In genomic region chr2:130167861-130168260, GRCm38 (mm10) we compare ENCODE assay signal across 9 mouse cellular contexts. TPM values are rescaled to one million over a fixed set of nuclear protein-coding genes. Genes with fewer than 3 reads are reported as not detected.
DNase-seq lines count a peak whose midpoint lies in the region; ATAC-seq and TF ChIP-seq lines count a peak whose summit lies in the region.
"Had no signal": no experiment of that assay in that cellular context is flagged by ENCODE, and none has a peak within 500 bp of the region (broad histone marks: within the 10 kb centered on the region; RNA-seq: fewer than 3 reads in every experiment).

No protein-coding gene starts in this region.

- H3K27ac ChIP-seq in hindbrain, embryonic 11.5 days (ENCODE audit: low read depth, low read length): no peak overlapping the region
- H3K27ac ChIP-seq in hindbrain, embryonic 13.5 days: no peak overlapping the region

- no peak overlapping the region for H3K9ac ChIP-seq in hindbrain, embryonic 11.5 days (ENCODE audit: low read depth, low read length)
- H3K9ac ChIP-seq in hindbrain, embryonic 13.5 days: no peak overlapping the region

- H3K27me3 ChIP-seq in hindbrain, embryonic 11.5 days (ENCODE audit: control insufficient read depth, insufficient read depth, low read length): no peaks in the 10 kb centered on the region
- no peaks in the 10 kb centered on the region for H3K27me3 ChIP-seq in hindbrain, embryonic 13.5 days
- H3K27me3 ChIP-seq in E14TG2a.4 (ENCODE audit: insufficient read depth, low read length): no peaks in the 10 kb centered on the region

- TF ChIP-seq CTCF in E14TG2a.4 (conservative IDR thresholded peaks at IDR 0.05; ENCODE audit: low read length): peak; percentile 66

- ATAC-seq in hindbrain, embryonic 11.5 days (ENCODE audit: low FRiP score): no peak
- ATAC-seq in hindbrain, embryonic 13.5 days (ENCODE audit: low FRiP score): no peak

- H3K4me1 ChIP-seq in hindbrain, embryonic 11.5 days (replicated peaks; ENCODE audit: control insufficient read depth, insufficient read depth, low read length): no peaks in the 10 kb centered on the region
- H3K4me1 ChIP-seq in hindbrain, embryonic 13.5 days (replicated peaks): peaks cover 6% of the 10 kb centered on the region; the same call in 1 of the 2 replicates
- H3K4me1 ChIP-seq in E14TG2a.4 (replicated peaks; ENCODE audit: low read depth, low read length): peaks cover 24% of the 10 kb centered on the region

- no peaks in the 10 kb centered on the region for H3K9me3 ChIP-seq in hindbrain, embryonic 11.5 days (ENCODE audit: control insufficient read depth, low read length)
- H3K9me3 ChIP-seq in hindbrain, embryonic 13.5 days: no peaks in the 10 kb centered on the region
- H3K9me3 ChIP-seq in E14TG2a.4 (ENCODE audit: low read length): no peaks in the 10 kb centered on the region

- H3K36me3 ChIP-seq in hindbrain, embryonic 11.5 days (ENCODE audit: control insufficient read depth, insufficient read depth, low read length): peaks cover 14% of the 10 kb centered on the region
- peaks cover 43% of the 10 kb centered on the region for H3K36me3 ChIP-seq in hindbrain, embryonic 13.5 days
- H3K36me3 ChIP-seq in E14TG2a.4 (ENCODE audit: insufficient read depth, low read length): peaks cover 63% of the 10 kb centered on the region

- DNase-seq in hindbrain, embryonic 11.5 days (ENCODE audit: low spot score): peak; percentile 77
- peak; percentile 60 for DNase-seq in adrenal gland, postnatal 25 days
- DNase-seq in forelimb bud, embryonic 11.5 days (ENCODE audit: low read depth, low spot score): peak; percentile 46
- peak; percentile 50 for DNase-seq in left cerebral cortex, adult 11 months (ENCODE audit: low spot score)
- peak; percentile 80 for DNase-seq in retina, embryonic 14.5 days (ENCODE audit: low spot score)
- no peak for DNase-seq in spleen, postnatal 14 days (ENCODE audit: low spot score in 2 of 2)

- H3K4me3 ChIP-seq in hindbrain, embryonic 11.5 days (ENCODE audit: low read depth, low read length): no peak overlapping the region
- no peak overlapping the region for H3K4me3 ChIP-seq in hindbrain, embryonic 13.5 days
- H3K4me3 ChIP-seq in E14TG2a.4 (replicated peaks; ENCODE audit: low read length): no peak overlapping the region

- 66% methylated on average over 3 of the region's 3 CpGs for WGBS in hindbrain, embryonic 11.5 days
- WGBS in hindbrain, embryonic 13.5 days: 54% methylated on average over 3 of the region's 3 CpGs

- H3K4me2 ChIP-seq in hindbrain, embryonic 11.5 days (replicated peaks; ENCODE audit: low read depth, low read length): no peak overlapping the region
- H3K4me2 ChIP-seq in hindbrain, embryonic 13.5 days: no peak overlapping the region

RNA-seq across cellular contexts. Expression of gene Snrpb, which starts 11.3 kb away (rescaled TPM):
- polyA plus RNA-seq in hindbrain, embryonic 11.5 days (2014; fragmentation: Nextera tagmentation; extraction: Ambion mirVana): 698 and 723 TPM in 2 replicates
- 373 and 377 TPM in 2 replicates for polyA plus RNA-seq in hindbrain, embryonic 13.5 days (2015; fragmentation: Nextera tagmentation; extraction: Ambion mirVana)
- 175 and 178 TPM in 2 replicates for total RNA-seq in adrenal gland, postnatal 25 days (2021)

RNA-seq across cellular contexts. Expression of gene Tmc2, which starts 27.1 kb away (rescaled TPM):
- not detected in 2 replicates for polyA plus RNA-seq in hindbrain, embryonic 11.5 days (2014; fragmentation: Nextera tagmentation; extraction: Ambion mirVana)
- not detected in 2 replicates for polyA plus RNA-seq in hindbrain, embryonic 13.5 days (2015; fragmentation: Nextera tagmentation; extraction: Ambion mirVana)
- total RNA-seq in adrenal gland, postnatal 25 days (2021): not detected in 2 replicates

RNA-seq across cellular contexts. Expression of gene Tgm6, which starts 55.6 kb away (rescaled TPM):
- polyA plus RNA-seq in hindbrain, embryonic 11.5 days (2014; fragmentation: Nextera tagmentation; extraction: Ambion mirVana): not detected in 2 replicates
- polyA plus RNA-seq in hindbrain, embryonic 13.5 days (2015; fragmentation: Nextera tagmentation; extraction: Ambion mirVana): 0.05 and 0.08 TPM in 2 replicates
- not detected in 2 replicates for total RNA-seq in adrenal gland, postnatal 25 days (2021)
- polyA plus RNA-seq: liver, embryonic 16.5 days had no signal

Comparison
In these comparisons a context has a peak if more than half of its experiments do, and no peak if none do; other contexts are left out.
1. DNase-seq: peak in hindbrain, embryonic 11.5 days (single experiment), adrenal gland, postnatal 25 days (single experiment), forelimb bud, embryonic 11.5 days (single experiment), left cerebral cortex, adult 11 months (single experiment) and retina, embryonic 14.5 days (single experiment); none in spleen, postnatal 14 days (0 of 2).